Mouse (Mus musculus): Measurements from ENCODE around the gene Mtmr4.

Gene Mtmr4

GRCm38 (mm10) chr11:87591526-87592353, at the start of gene Mtmr4:
TSS of gene Mtmr4 (plus strand) at chr11:87592162.
- DNase-seq (ENCODE audit: low spot score in 2 of 2) = peak; percentile 100

- DNase-seq (ENCODE audit: low spot score in 2 of 2) = no peak
Measured at GRCm38 (mm10) chr11:87542285-87542684, 49.7 kb upstream of the Mtmr4 start.

GRCm38 (mm10) chr11:87542906-87543305, 49.1 kb upstream of the Mtmr4 start:
- DNase-seq (ENCODE audit: low spot score in 2 of 2) = no peak

GRCm38 (mm10) chr11:87553342-87553741, 38.6 kb upstream of the Mtmr4 start:
- no peak for DNase-seq (ENCODE audit: low spot score in 2 of 2)

GRCm38 (mm10) chr11:87554386-87554785, 37.6 kb upstream of the Mtmr4 start:
- no peak for DNase-seq (ENCODE audit: low spot score in 2 of 2)

GRCm38 (mm10) chr11:87555106-87555703, 36.8 kb upstream of the Mtmr4 start:
- no peak for DNase-seq (ENCODE audit: low spot score in 2 of 2)

GRCm38 (mm10) chr11:87561208-87561607, 30.8 kb upstream of the Mtmr4 start:
- DNase-seq (ENCODE audit: low spot score in 2 of 2) = no peak

- DNase-seq (ENCODE audit: low spot score in 2 of 2) = no peak
Measured at GRCm38 (mm10) chr11:87566501-87566900, 25.5 kb upstream of the Mtmr4 start, which contains the start of gene Gm11492. TSS of gene Gm11492 (plus strand) at chr11:87566653.

GRCm38 (mm10) chr11:87568255-87568953, 23.6 kb upstream of the Mtmr4 start, which contains the start of gene Sept4:
TSS of gene Sept4 (plus strand) at chr11:87568903.
- DNase-seq (ENCODE audit: low spot score in 2 of 2) = no peak

- no peak for DNase-seq (ENCODE audit: low spot score in 2 of 2)
Measured at GRCm38 (mm10) chr11:87570743-87571142, 21.2 kb upstream of the Mtmr4 start.

- DNase-seq (ENCODE audit: low spot score in 2 of 2) = no peak
Measured at GRCm38 (mm10) chr11:87571361-87571950, 20.5 kb upstream of the Mtmr4 start.

- no peak for DNase-seq (ENCODE audit: low spot score in 2 of 2)
Measured at GRCm38 (mm10) chr11:87573751-87574150, 18.2 kb upstream of the Mtmr4 start.

- no peak for DNase-seq (ENCODE audit: low spot score in 2 of 2)
Measured at GRCm38 (mm10) chr11:87574520-87575180, 17.3 kb upstream of the Mtmr4 start.

GRCm38 (mm10) chr11:87577601-87578248, 14.2 kb upstream of the Mtmr4 start:
- DNase-seq (ENCODE audit: low spot score in 2 of 2) = no peak

- peak; percentile 47 to 55 for DNase-seq (ENCODE audit: low spot score in 2 of 2)
Measured at GRCm38 (mm10) chr11:87578249-87578962, 13.6 kb upstream of the Mtmr4 start.

GRCm38 (mm10) chr11:87578963-87579601, 12.9 kb upstream of the Mtmr4 start:
- no peak for DNase-seq (ENCODE audit: low spot score in 2 of 2)

- DNase-seq (ENCODE audit: low spot score in 2 of 2) = no peak
Measured at GRCm38 (mm10) chr11:87579713-87580112, 12.2 kb upstream of the Mtmr4 start.

- no peak for DNase-seq (ENCODE audit: low spot score in 2 of 2)
Measured at GRCm38 (mm10) chr11:87580543-87581085, 11.3 kb upstream of the Mtmr4 start.

GRCm38 (mm10) chr11:87581161-87581865, 10.6 kb upstream of the Mtmr4 start:
- DNase-seq (ENCODE audit: low spot score in 2 of 2) = no peak
